Mouse (Mus musculus): ENCODE data around the gene Ccdc40. TPM values are rescaled to one million over a fixed set of nuclear protein-coding genes. Genes with fewer than 3 reads are reported as not detected.

Gene Ccdc40
- total RNA-seq, 2 experiments from 2014 or later: 0.31 to 1.1 TPM

Other genes starting within 250 kb of the Ccdc40 start
- gene Enpp7, start 240.4 kb upstream of the Ccdc40 start, total RNA-seq (2015): not detected in 2 replicates
- gene Enpp7, start 240.4 kb upstream of the Ccdc40 start, total RNA-seq (2017): not detected in 2 replicates
- 1.5 and 1.6 TPM in 2 replicates for gene Cbx2, start 205.6 kb upstream of the Ccdc40 start, total RNA-seq (2015)
- 2.8 TPM in 2 replicates for gene Cbx2, start 205.6 kb upstream of the Ccdc40 start, total RNA-seq (2017)
- gene Cbx8, start 187.6 kb upstream of the Ccdc40 start, total RNA-seq (2015): 3.2 and 5.6 TPM in 2 replicates
- 3.0 and 3.6 TPM in 2 replicates for gene Cbx8, start 187.6 kb upstream of the Ccdc40 start, total RNA-seq (2017)
- 15.3 and 15.5 TPM in 2 replicates for gene Cbx4, start 142.4 kb upstream of the Ccdc40 start, total RNA-seq (2015)
- 18.0 and 18.4 TPM in 2 replicates for gene Cbx4, start 142.4 kb upstream of the Ccdc40 start, total RNA-seq (2017)
- gene Tbc1d16, start 73 bp upstream of the Ccdc40 start, total RNA-seq (2015): 0.64 and 0.71 TPM in 2 replicates
- gene Tbc1d16, start 73 bp upstream of the Ccdc40 start, total RNA-seq (2017): 0.53 and 0.59 TPM in 2 replicates
- gene Gaa, start 39.3 kb downstream of the Ccdc40 start, total RNA-seq (2015): 9.3 and 16.5 TPM in 2 replicates
- 8.0 and 9.8 TPM in 2 replicates for gene Gaa, start 39.3 kb downstream of the Ccdc40 start, total RNA-seq (2017)
- 181 and 188 TPM in 2 replicates for gene Eif4a3, start 71.5 kb downstream of the Ccdc40 start, total RNA-seq (2015)
- gene Eif4a3, start 71.5 kb downstream of the Ccdc40 start, total RNA-seq (2017): 147 TPM in 2 replicates
- not detected in 2 replicates for gene Card14, start 79.2 kb downstream of the Ccdc40 start, total RNA-seq (2015)
- 0.04 TPM in 1 of 2 replicates, not detected in the other for gene Card14, start 79.2 kb downstream of the Ccdc40 start, total RNA-seq (2017)
- gene Sgsh, start 127.0 kb downstream of the Ccdc40 start, total RNA-seq (2015): 12.9 and 15.0 TPM in 2 replicates
- gene Sgsh, start 127.0 kb downstream of the Ccdc40 start, total RNA-seq (2017): 12.9 and 15.8 TPM in 2 replicates
- 4.8 and 6.0 TPM in 2 replicates for gene Slc26a11, start 127.0 kb downstream of the Ccdc40 start, total RNA-seq (2015)
- gene Slc26a11, start 127.0 kb downstream of the Ccdc40 start, total RNA-seq (2017): 1.2 and 3.4 TPM in 2 replicates
- 108 and 121 TPM in 2 replicates for gene Rnf213, start 164.5 kb downstream of the Ccdc40 start, total RNA-seq (2015)
- gene Rnf213, start 164.5 kb downstream of the Ccdc40 start, total RNA-seq (2017): 70.7 and 84.8 TPM in 2 replicates

All from megakaryocyte, adult 5-6 weeks (primary cell).